Mouse (Mus musculus) left cerebral cortex, adult 2 months (tissue): Measurements from ENCODE around the gene Plekha7. TPM values are rescaled to one million over a fixed set of nuclear protein-coding genes. Genes with fewer than 3 reads are reported as not detected.
"Not testable (repeated sequence)": the region's sequence is repeated elsewhere in the genome, so short reads cannot be mapped to it uniquely, and the experiment has no call there.

Experiments
- DNase-seq, 2 experiments: peaks; one replicate each; pipeline ENCODE4 v3.0.0; 2021 to 2022; ENCODE audit warnings: low spot score in 2 of 2, mixed read lengths in 1 of 2; ENCODE audit errors: extremely low spot score in 1 of 2
- H3K27ac ChIP-seq: fragments of 200-600 bp; 2 replicates; pipeline ENCODE4 v1.8.1; 2022
- H3K4me3 ChIP-seq: fragments of 200-600 bp; 2 replicates; pipeline ENCODE4 v1.8.1; 2022
- CTCF ChIP-seq: fragments of 200-600 bp; IDR thresholded peaks from 2 replicates; pipeline ENCODE4 v1.8.1; 2022; ENCODE audit warnings: antibody characterized with exemption, mild to moderate bottlenecking, moderate library complexity
- intact Hi-C: fragments of 180-260 bp; cut with DNase I; formaldehyde crosslinking; loops from one replicate; pipeline ENCODE4 v1.15.1; 2025
- total RNA-seq, 2 experiments: library from RNA; stranded (reverse); gene quantifications; 2 replicates each; pipeline ENCODE4 v1.2.3; 2021

The Plekha7 gene
- total RNA-seq, 2 experiments from 2014 or later = 25.5 to 31.0 TPM

- intact Hi-C loops = no loop called here
- Histone ChIP-seq H3K27ac (no peak overlapping the region), H3K4me3 (no peak overlapping the region)
- no peak for TF ChIP-seq CTCF
- no peak for DNase-seq
Measured at GRCm38 (mm10) chr7:116115216-116115930, 192.8 kb downstream of the Plekha7 start.

DNA sequence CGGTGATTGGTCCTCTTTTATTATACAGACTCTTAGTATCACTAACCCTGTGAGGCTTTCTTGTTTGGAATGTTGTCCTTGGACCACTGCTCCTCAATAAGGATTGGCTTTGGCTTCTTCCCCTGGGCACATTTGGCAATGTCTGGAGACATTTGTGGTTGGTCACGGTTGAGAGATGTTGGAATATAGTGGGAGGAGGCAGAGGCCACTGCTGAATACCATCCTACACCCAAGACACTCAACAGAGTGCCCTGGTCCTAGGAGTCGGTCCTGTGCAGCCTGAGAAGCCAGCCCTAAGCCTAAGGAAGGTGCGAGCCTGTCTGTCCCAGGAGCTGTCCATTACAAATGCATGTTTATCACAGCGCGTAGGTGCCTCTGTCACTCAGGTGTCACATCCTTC, 196.6 kb downstream of the Plekha7 start:
- no peak overlapping the region for H3K4me3 ChIP-seq
- intact Hi-C loops = no loop called here
- no peak overlapping the region for H3K27ac ChIP-seq
- DNase-seq = no peak
- TF ChIP-seq CTCF = no peak

DNA sequence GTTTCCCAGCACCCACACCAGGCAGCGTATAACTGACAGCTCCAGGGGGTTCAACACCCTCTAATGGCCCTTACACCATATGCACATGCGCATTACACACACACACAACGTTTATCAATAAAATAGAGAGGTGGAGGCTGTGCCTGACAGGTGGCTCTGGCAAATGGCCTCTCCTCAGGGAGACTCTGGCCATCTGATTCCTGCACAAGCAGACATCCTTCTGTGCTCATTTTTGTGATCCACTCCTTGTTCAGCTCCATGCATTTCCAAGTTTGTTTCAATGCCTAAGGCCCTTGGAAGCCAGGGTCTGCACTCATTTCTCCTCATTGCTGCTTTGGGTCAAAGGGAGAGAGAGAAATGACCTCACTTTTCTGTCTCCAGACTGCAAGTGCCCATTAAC, 197.5 kb downstream of the Plekha7 start:
- intact Hi-C loops = no loop called here
- Histone ChIP-seq H3K4me3 (no peak overlapping the region), H3K27ac (no peak overlapping the region)
- DNase-seq = no peak
- TF ChIP-seq CTCF = no peak

DNA sequence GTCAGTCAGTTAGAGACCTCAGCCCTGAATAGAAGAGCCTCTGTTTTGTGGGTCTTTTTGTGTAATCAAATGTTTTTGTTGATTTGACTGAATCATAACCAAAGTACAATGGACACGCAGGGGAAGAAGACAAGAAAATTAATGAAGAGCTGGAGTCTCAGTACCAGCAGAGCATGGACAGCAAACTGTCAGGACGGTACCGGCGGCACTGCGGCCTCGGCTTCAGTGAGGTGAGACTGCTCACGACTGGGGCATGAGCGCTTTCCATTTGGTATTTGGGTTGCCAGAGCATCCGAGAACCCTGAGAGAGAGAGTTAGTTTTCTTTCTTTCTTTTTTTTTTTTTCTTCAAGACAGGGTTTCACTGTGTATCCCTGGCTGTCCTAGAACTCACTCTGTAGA, 205.1 kb downstream of the Plekha7 start:
- no peak for TF ChIP-seq CTCF
- DNase-seq = no peak
- intact Hi-C loops = no loop called here

GRCm38 (mm10) chr7:116099952-116100528, 208.1 kb downstream of the Plekha7 start:
- intact Hi-C loops = no loop called here
- TF ChIP-seq CTCF = no peak
- no peak overlapping the region for H3K27ac ChIP-seq
- no peak overlapping the region for H3K4me3 ChIP-seq
- DNase-seq = no peak

More for the DNA sequence above, 205.1 kb downstream of the Plekha7 start:
- H3K4me3 ChIP-seq = no peak overlapping the region
- no peak overlapping the region for H3K27ac ChIP-seq

DNA sequence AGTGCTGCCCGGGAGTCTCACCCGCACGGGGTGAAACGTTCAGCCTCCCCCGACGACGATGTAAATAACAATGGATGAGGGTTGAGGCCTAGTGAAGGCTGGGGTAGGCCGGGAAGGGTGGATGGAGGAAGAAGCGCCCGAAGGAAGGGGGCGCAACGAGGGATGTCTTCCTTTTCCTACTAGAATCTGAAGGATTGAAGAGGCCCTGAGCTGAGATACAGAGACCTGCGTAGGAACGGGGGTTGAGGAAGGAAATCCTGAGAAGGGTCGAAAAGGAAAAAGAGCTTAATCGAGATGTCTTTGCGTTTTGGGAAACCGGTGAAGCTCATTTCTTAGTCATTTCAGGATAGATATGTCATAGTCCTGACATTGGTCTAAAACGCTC, 214.7 kb downstream of the Plekha7 start:
- peak overlapping the region; percentile 92 for H3K27ac ChIP-seq
- intact Hi-C loops = no loop called here
- no peak for DNase-seq
- peak overlapping the region; percentile 62 for H3K4me3 ChIP-seq
- peak; percentile 11 for TF ChIP-seq CTCF

GRCm38 (mm10) chr7:116092710-116093465, 215.3 kb downstream of the Plekha7 start:
- Histone ChIP-seq H3K4me3 (peak overlapping the region; percentile 62), H3K27ac (peak overlapping the region; percentile 92)
- TF ChIP-seq CTCF = peak; percentile 44
- DNase-seq = peak; percentile 92 to 95
- intact Hi-C loops = no loop called here

- H3K27ac ChIP-seq, DNase-seq, H3K4me3 ChIP-seq, intact Hi-C loops: not testable (repeated sequence)
Measured at GRCm38 (mm10) chr7:116084366-116084765, 223.8 kb downstream of the Plekha7 start, which contains the start of gene Gm4353. Gm4353 (minus strand) TSS chr7:116084635.

Other genes starting within 250 kb of the Plekha7 start
- gene Gm4353, start 223.7 kb downstream of the Plekha7 start, total RNA-seq = 1 to 10 TPM; 2.5 to 2.8 TPM
- gene Rps13, start 25.8 kb upstream of the Plekha7 start, total RNA-seq = 100 to 1,000 TPM; 168 to 210 TPM
- 10 to 100 TPM; 27.1 to 30.3 TPM for gene Pik3c2a, start 135.1 kb upstream of the Plekha7 start, total RNA-seq
- gene Nucb2, start 196.0 kb upstream of the Plekha7 start, total RNA-seq = 10 to 100 TPM; 22.0 to 22.3 TPM